Mouse (Mus musculus): ENCODE results near the gene Higd1b.

DNA sequence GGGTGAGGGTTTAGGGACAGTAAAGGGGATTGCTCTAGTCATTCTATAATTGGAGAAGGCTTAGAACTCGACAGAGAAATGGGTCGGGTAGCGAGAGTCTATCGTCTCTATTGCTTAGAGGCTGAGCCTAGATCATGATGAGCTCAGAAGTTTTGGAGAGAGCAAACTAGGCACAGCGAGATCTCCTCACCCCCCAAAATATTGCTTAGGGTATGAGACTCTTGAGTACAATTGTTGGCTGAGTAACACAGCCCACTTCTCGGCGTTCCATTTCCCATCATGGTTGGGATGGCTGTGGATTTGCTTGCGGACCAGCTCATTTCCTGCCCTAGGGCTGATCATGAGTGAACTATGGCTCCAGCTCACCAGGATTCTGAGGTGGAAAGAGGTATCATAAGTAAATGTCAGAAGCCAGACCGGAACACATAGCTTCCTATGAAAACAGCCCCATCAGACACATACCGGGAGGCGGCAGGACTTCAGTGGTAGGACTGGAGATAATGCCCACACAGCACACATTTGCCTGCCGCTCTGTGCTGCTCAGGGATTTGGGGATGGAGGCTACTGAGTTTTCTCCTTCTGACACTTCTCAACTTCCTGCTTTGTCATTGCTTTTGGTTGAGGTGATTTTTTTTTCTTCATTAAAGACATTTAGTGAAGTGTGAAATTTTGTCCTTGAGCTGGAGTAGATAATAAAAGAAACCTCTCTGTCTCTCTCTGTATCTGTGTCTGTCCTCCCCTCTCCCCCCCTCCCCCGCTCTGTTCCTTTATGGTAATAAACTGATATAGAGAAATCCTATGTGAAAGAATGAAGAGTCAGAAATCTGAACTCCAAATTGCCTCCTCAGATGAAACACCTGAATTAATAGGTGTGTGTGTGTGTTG is 45.9 kb downstream of the Higd1b start:
- TF ChIP-seq MAX (IDR thresholded peaks at IDR 0.05) (no peak), USF1 (IDR thresholded peaks at IDR 0.05; ENCODE audit: low read depth) (no peak), CTCF (IDR thresholded peaks at IDR 0.05; ENCODE audit: control insufficient read depth, insufficient read depth, insufficient read length) (no peak), MYOG (IDR thresholded peaks at IDR 0.05; ENCODE audit: control insufficient read depth, extremely low read depth, insufficient read length) (no peak), MYOD1 (IDR thresholded peaks at IDR 0.05; ENCODE audit: control insufficient read depth, insufficient read length, low read depth) (no peak), FOSL1 (IDR thresholded peaks at IDR 0.05; ENCODE audit: insufficient read depth, low read length, poor library complexity, severe bottlenecking) (no peak)

All from C2C12 (cell line).